ENCODE assay signal across 8 mouse cellular contexts in the genomic region with DNA sequence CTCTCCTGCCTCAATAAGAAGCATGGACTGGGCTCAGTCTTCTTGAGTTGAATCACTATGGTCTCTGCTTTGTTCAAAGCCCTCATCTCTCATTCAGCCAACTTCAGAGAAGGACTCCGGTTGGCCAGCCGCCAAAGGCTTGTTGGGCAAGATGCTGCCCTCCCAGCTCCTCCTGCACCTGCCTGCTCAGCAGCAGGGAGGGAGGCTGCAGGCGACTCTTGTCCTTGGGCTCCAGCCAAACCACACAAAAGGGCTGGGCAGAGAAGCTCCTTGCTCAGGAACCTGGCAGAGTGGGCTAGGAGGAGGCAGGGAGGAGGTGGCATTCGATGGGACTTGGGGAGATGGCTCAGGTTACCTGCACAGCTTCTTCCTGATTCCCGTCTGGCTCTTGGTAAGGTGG. TPM values are rescaled to one million over a fixed set of nuclear protein-coding genes. Genes with fewer than 3 reads are reported as not detected.
A peak's percentile ranks its signal among the peaks of the same experiment; 100 is the strongest.
DNase-seq lines count a peak whose midpoint lies in the region; ATAC-seq and TF ChIP-seq lines count a peak whose summit lies in the region.

No protein-coding gene starts in this region.

- no peak overlapping the region for H3K27ac ChIP-seq in layer of hippocampus, adult 2 months
- peak overlapping the region; percentile 73 for H3K27ac ChIP-seq in forebrain, embryonic 15.5 days (replicated peaks)
- H3K27ac ChIP-seq in kidney, postnatal 0 days = no peak overlapping the region
- peak overlapping the region; percentile 95 for H3K27ac ChIP-seq in midbrain, embryonic 14.5 days (replicated peaks; ENCODE audit: low read depth, low read length)

- ATAC-seq in cerebellum, adult (ENCODE audit: insufficient number of reproducible peaks, low FRiP score, low TSS enrichment) = peak; percentile 64
- no peak for ATAC-seq in forebrain, embryonic 15.5 days (replicated peaks)
- 0 out of 2 replicates have a peak, but pooled peaks have one; percentile 22 for ATAC-seq in kidney, postnatal 0 days (replicated peaks; ENCODE audit: low FRiP score, low read depth)
- no peak for ATAC-seq in midbrain, embryonic 14.5 days (ENCODE audit: low FRiP score, low TSS enrichment)
- no peak for ATAC-seq in monocyte, adult 5-6 weeks (replicated peaks; ENCODE audit: insufficient number of reproducible peaks, low FRiP score, low TSS enrichment, poor library complexity, severe bottlenecking)

- H3K9ac ChIP-seq in forebrain, embryonic 15.5 days (replicated peaks) = peak overlapping the region; percentile 3
- no peak overlapping the region for H3K9ac ChIP-seq in kidney, postnatal 0 days (ENCODE audit: low read depth, low read length)
- peak overlapping the region; percentile 50 for H3K9ac ChIP-seq in midbrain, embryonic 14.5 days (replicated peaks; ENCODE audit: low read length)

- H3K4me3 ChIP-seq in layer of hippocampus, adult 2 months = no peak overlapping the region
- H3K4me3 ChIP-seq in forebrain, embryonic 15.5 days = no peak overlapping the region
- no peak overlapping the region for H3K4me3 ChIP-seq in kidney, postnatal 0 days (replicated peaks; ENCODE audit: low read depth, low read length)
- peak overlapping the region; percentile 83 for H3K4me3 ChIP-seq in midbrain, embryonic 14.5 days (replicated peaks; ENCODE audit: low read depth, low read length)

- H3K27me3 ChIP-seq in forebrain, embryonic 15.5 days = no peaks in the 10 kb centered on the region
- no peaks in the 10 kb centered on the region for H3K27me3 ChIP-seq in kidney, postnatal 0 days (ENCODE audit: insufficient read depth, low read length)
- no peaks in the 10 kb centered on the region for H3K27me3 ChIP-seq in midbrain, embryonic 14.5 days (ENCODE audit: control insufficient read depth, insufficient read depth, low read length)

- TF ChIP-seq CTCF in layer of hippocampus, adult 2 months (conservative IDR thresholded peaks at IDR 0.05) = no peak
- TF ChIP-seq CTCF in kidney, postnatal 0 days (IDR thresholded peaks at IDR 0.05; ENCODE audit: low read depth) = no peak

- WGBS in forebrain, embryonic 15.5 days = 9% methylated on average over 5 of the region's 5 CpGs
- 44% methylated on average over 5 of the region's 5 CpGs for WGBS in kidney, postnatal 0 days
- WGBS in midbrain, embryonic 14.5 days = 15% methylated on average over 5 of the region's 5 CpGs

- peak; percentile 45 for DNase-seq in layer of hippocampus, adult 11-12 months (ENCODE audit: low spot score)
- no peak for DNase-seq in layer of hippocampus, adult 2 months (ENCODE audit: low spot score in 2 of 2)
- DNase-seq in kidney, postnatal 0 days (ENCODE audit: low spot score) = peak; percentile 54
- peak; percentile 89 for DNase-seq in midbrain, embryonic 14.5 days
- no peak for DNase-seq in embryo, embryonic 10.5 days (ENCODE audit: low spot score)

- H3K9me3 ChIP-seq in forebrain, embryonic 15.5 days = no peaks in the 10 kb centered on the region
- H3K9me3 ChIP-seq in kidney, postnatal 0 days (replicated peaks; ENCODE audit: low read length) = no peaks in the 10 kb centered on the region
- no peaks in the 10 kb centered on the region for H3K9me3 ChIP-seq in midbrain, embryonic 14.5 days (ENCODE audit: control insufficient read depth, low read length)

- peak overlapping the region; percentile 74 for H3K4me2 ChIP-seq in forebrain, embryonic 15.5 days (replicated peaks)
- H3K4me2 ChIP-seq in kidney, postnatal 0 days (ENCODE audit: low read length) = no peak overlapping the region
- H3K4me2 ChIP-seq in midbrain, embryonic 14.5 days (ENCODE audit: low read length) = peak overlapping the region; percentile 81

- H3K36me3 ChIP-seq in forebrain, embryonic 15.5 days = no peaks in the 10 kb centered on the region
- no peaks in the 10 kb centered on the region for H3K36me3 ChIP-seq in kidney, postnatal 0 days (ENCODE audit: insufficient read depth, low read length)
- H3K36me3 ChIP-seq in midbrain, embryonic 14.5 days (ENCODE audit: control insufficient read depth, insufficient read depth, low read length) = no peaks in the 10 kb centered on the region

- peaks cover 72% of the 10 kb centered on the region for H3K4me1 ChIP-seq in forebrain, embryonic 15.5 days
- H3K4me1 ChIP-seq in kidney, postnatal 0 days (replicated peaks; ENCODE audit: insufficient read depth, low read length) = peaks cover 23% of the 10 kb centered on the region
- peaks cover 77% of the 10 kb centered on the region for H3K4me1 ChIP-seq in midbrain, embryonic 14.5 days (ENCODE audit: control insufficient read depth, insufficient read depth, low read length)

RNA-seq across cellular contexts. Expression of gene Nuak2, which starts 3.3 kb away (rescaled TPM):
- total RNA-seq in layer of hippocampus, adult 2 months (2021) = 1 to 10 TPM in 1 of 2 experiments, under 1 TPM in 1; 0.76 to 1.7 TPM
- polyA plus RNA-seq in forebrain, embryonic 15.5 days (2015; fragmentation: Nextera tagmentation; extraction: Ambion mirVana) = 15.9 and 16.5 TPM in 2 replicates
- 8.7 and 9.6 TPM in 2 replicates for polyA plus RNA-seq in kidney, postnatal 0 days (2015; fragmentation: Nextera tagmentation; extraction: Ambion mirVana)
- 22.3 and 38.0 TPM in 2 replicates for polyA plus RNA-seq in midbrain, embryonic 14.5 days (2014; fragmentation: Nextera tagmentation; extraction: Ambion mirVana)
- total RNA-seq in monocyte, adult 5-6 weeks (2017) = 59.8 to 114 TPM (median 79.4 TPM) in 3 replicates

RNA-seq across cellular contexts. Expression of gene Klhdc8a, which starts 20.8 kb away (rescaled TPM):
- total RNA-seq in layer of hippocampus, adult 2 months (2021) = 1 to 10 TPM; 4.0 to 4.3 TPM
- 2.4 and 3.1 TPM in 2 replicates for polyA plus RNA-seq in forebrain, embryonic 15.5 days (2015; fragmentation: Nextera tagmentation; extraction: Ambion mirVana)
- 4.1 and 5.0 TPM in 2 replicates for polyA plus RNA-seq in kidney, postnatal 0 days (2015; fragmentation: Nextera tagmentation; extraction: Ambion mirVana)
- polyA plus RNA-seq in midbrain, embryonic 14.5 days (2014; fragmentation: Nextera tagmentation; extraction: Ambion mirVana) = 10.1 and 11.1 TPM in 2 replicates
- not detected in 3 replicates for total RNA-seq in monocyte, adult 5-6 weeks (2017)

Comparison
In these comparisons a context has a peak if more than half of its experiments do, and no peak if none do; other contexts are left out.
1. DNase-seq: peak in layer of hippocampus, adult 11-12 months (single experiment), kidney, postnatal 0 days (single experiment) and midbrain, embryonic 14.5 days (single experiment); none in layer of hippocampus, adult 2 months (0 of 2) and embryo, embryonic 10.5 days (single experiment).
2. H3K27ac ChIP-seq: peak in forebrain, embryonic 15.5 days (single experiment) and midbrain, embryonic 14.5 days (single experiment); none in layer of hippocampus, adult 2 months (single experiment) and kidney, postnatal 0 days (single experiment).
3. ATAC-seq: peak in cerebellum, adult (single experiment) and kidney, postnatal 0 days (single experiment); none in forebrain, embryonic 15.5 days (single experiment), midbrain, embryonic 14.5 days (single experiment) and monocyte, adult 5-6 weeks (single experiment).